8 mouse cellular contexts compared by ENCODE assay signal in genomic region chr6:108570351-108571041, GRCm38 (mm10).
DNase-seq lines count a peak whose midpoint lies in the region; ATAC-seq lines count a peak whose summit lies in the region.

No protein-coding gene starts in this region.

- WGBS in embryonic facial prominence, embryonic 12.5 days, result 15% methylated on average over 11 of the region's 11 CpGs
- 47% methylated on average over 11 of the region's 11 CpGs for WGBS in heart, embryonic 12.5 days
- 13% methylated on average over 11 of the region's 11 CpGs for WGBS in kidney, embryonic 15.5 days

- H3K36me3 ChIP-seq in embryonic facial prominence, embryonic 12.5 days, result no peaks in the 10 kb centered on the region
- no peaks in the 10 kb centered on the region for H3K36me3 ChIP-seq in heart, embryonic 12.5 days
- H3K36me3 ChIP-seq in kidney, embryonic 15.5 days, result no peaks in the 10 kb centered on the region

- peak overlapping the region; percentile 61 for H3K27ac ChIP-seq in embryonic facial prominence, embryonic 12.5 days
- peak overlapping the region; percentile 77 for H3K27ac ChIP-seq in heart, embryonic 12.5 days (ENCODE audit: poor library complexity, severe bottlenecking)
- H3K27ac ChIP-seq in kidney, embryonic 15.5 days, result peak overlapping the region; percentile 88

- no peaks in the 10 kb centered on the region for H3K27me3 ChIP-seq in embryonic facial prominence, embryonic 12.5 days
- H3K27me3 ChIP-seq in heart, embryonic 12.5 days (replicated peaks), result no peaks in the 10 kb centered on the region
- H3K27me3 ChIP-seq in kidney, embryonic 15.5 days, result no peaks in the 10 kb centered on the region

- peak overlapping the region; percentile 1; the same call in 1 of the 2 replicates for H3K9ac ChIP-seq in embryonic facial prominence, embryonic 12.5 days
- H3K9ac ChIP-seq in heart, embryonic 12.5 days, result peak overlapping the region; percentile 52; the same call in 1 of the 2 replicates
- no peak overlapping the region for H3K9ac ChIP-seq in kidney, embryonic 15.5 days

- peak; percentile 60 for ATAC-seq in embryonic facial prominence, embryonic 12.5 days (ENCODE audit: insufficient number of reproducible peaks, insufficient read depth, low FRiP score, low TSS enrichment)
- 0 out of 2 replicates have a peak, but pooled peaks have one; percentile 34 for ATAC-seq in heart, embryonic 12.5 days (ENCODE audit: insufficient number of reproducible peaks, low FRiP score)
- ATAC-seq in kidney, embryonic 15.5 days (replicated peaks; ENCODE audit: low FRiP score), result peak; percentile 41

- H3K9me3 ChIP-seq in embryonic facial prominence, embryonic 12.5 days, result no peaks in the 10 kb centered on the region
- no peaks in the 10 kb centered on the region for H3K9me3 ChIP-seq in heart, embryonic 12.5 days (replicated peaks)
- H3K9me3 ChIP-seq in kidney, embryonic 15.5 days (replicated peaks), result no peaks in the 10 kb centered on the region

- peak; percentile 12 to 19 for DNase-seq in spleen, postnatal 36 days (ENCODE audit: low spot score in 2 of 2)
- no peak for DNase-seq in spleen, postnatal 14 days (ENCODE audit: low spot score in 2 of 2)
- peak; percentile 92 for DNase-seq in lung, postnatal 36 days
- peak; percentile 73 for DNase-seq in retina, embryonic 14.5 days (ENCODE audit: low spot score)
- DNase-seq in right cerebral cortex, adult 2 months (ENCODE audit: low spot score in 2 of 2), result no peak

- H3K4me1 ChIP-seq in embryonic facial prominence, embryonic 12.5 days, result peaks cover 21% of the 10 kb centered on the region
- H3K4me1 ChIP-seq in heart, embryonic 12.5 days (replicated peaks), result peaks cover 25% of the 10 kb centered on the region
- peaks cover 34% of the 10 kb centered on the region for H3K4me1 ChIP-seq in kidney, embryonic 15.5 days

- H3K4me2 ChIP-seq in embryonic facial prominence, embryonic 12.5 days (replicated peaks), result peak overlapping the region; percentile 63
- peak overlapping the region; percentile 68 for H3K4me2 ChIP-seq in heart, embryonic 12.5 days
- H3K4me2 ChIP-seq in kidney, embryonic 15.5 days, result peak overlapping the region; percentile 65

- H3K4me3 ChIP-seq in embryonic facial prominence, embryonic 12.5 days, result peak overlapping the region; percentile 29
- peak overlapping the region; percentile 51 for H3K4me3 ChIP-seq in heart, embryonic 12.5 days
- peak overlapping the region; percentile 40 for H3K4me3 ChIP-seq in kidney, embryonic 15.5 days (replicated peaks)

Comparison
In these comparisons a context has a peak if more than half of its experiments do, and no peak if none do; other contexts are left out.
1. DNase-seq: peak in spleen, postnatal 36 days (2 of 2), lung, postnatal 36 days (single experiment) and retina, embryonic 14.5 days (single experiment); none in spleen, postnatal 14 days (0 of 2) and right cerebral cortex, adult 2 months (0 of 2).
2. Peak in every context shown above with its lines, with median percentiles within 50 percentile points of each other: ATAC-seq, H3K27ac ChIP-seq, H3K4me2 ChIP-seq and H3K4me3 ChIP-seq.